Mouse (Mus musculus) MEL-GATA-1-ER (cell line): ENCODE measurements around the gene Cfap20.

Experiments used
- DNase-seq: peaks from one replicate; pipeline ENCODE4 v3.0.0-alpha.2; 2012; ENCODE audit warnings: low read depth; ENCODE audit errors: extremely low read depth

The Cfap20 gene

DNA sequence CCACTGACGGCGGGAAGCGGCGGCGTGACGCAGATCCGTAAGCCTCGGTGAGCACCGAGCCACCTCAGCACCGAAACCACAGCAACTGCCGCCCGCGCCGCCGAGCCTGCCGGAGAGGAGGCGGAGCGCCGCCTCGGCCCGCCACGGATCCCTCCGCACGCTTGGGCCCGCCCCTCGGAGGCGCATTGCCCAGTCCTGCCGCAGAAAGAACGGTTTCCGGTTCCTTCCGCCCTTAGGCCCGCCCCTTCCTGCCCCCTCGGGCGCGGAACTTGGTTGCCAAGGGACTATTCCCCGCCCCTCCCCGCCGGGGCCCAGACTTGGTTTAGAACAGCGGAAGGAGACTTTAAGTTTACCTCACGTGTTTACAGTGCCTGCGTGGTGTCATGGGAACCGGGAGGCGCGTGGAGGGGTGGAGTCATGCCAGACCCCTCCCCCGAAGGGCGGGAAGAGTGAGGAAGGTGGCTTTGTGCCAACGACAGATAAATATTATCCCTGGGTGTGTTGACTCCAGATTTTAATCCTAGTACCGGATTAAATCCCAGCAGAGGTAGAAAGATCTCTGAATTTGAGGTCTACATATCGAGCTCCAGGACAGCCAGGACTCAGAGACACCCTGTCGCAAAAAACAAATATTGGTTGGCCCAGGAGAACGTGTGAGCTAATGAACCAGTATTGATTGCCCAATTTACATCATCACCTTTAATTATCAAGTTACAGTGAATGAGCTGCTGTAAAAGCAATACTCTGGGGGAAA, at the start of gene Cfap20:
TSS of gene Cfap20 (minus strand) at position 184 of the 754 bp plus-strand sequence.
- DNase-seq: peak; percentile 94

DNA sequence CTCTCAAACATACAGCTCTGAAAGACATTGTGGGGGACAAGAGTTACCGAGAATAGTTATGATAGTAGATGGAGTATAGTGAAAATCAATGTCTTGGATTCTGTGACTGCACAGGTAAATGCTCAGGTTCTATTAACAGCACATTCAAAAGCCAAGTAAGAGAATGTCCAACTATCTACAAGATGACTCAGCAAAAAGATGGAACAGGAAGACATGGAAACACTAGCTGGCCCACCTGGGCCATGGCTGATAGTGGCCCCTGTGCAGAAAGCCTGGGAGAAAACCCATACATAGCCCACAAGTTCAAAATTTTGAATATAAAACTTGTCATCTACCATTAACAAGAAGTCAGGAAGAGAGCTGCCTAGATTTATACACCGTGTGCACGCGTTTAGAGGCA, 35.3 kb upstream of the Cfap20 start:
- no peak for DNase-seq

DNA sequence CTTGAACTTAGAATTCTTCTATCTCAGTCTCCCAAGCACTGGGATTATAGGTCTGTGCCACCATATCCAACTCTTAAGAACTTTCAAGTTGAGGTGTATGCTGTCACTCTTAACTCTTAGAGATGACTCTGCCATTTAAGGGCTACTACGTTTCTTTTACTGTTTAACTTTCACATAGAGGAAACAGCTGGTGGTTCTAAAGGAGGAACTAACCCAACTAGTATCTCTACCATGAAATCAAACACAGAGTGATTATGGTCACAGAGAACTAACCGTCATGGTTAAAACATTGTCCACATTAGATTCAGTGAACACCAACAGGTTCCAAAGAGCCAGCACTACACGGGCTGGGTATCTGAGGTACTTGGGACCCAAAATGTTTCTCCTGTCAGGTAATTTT, 34.3 kb upstream of the Cfap20 start:
- DNase-seq: peak; percentile 39

DNA sequence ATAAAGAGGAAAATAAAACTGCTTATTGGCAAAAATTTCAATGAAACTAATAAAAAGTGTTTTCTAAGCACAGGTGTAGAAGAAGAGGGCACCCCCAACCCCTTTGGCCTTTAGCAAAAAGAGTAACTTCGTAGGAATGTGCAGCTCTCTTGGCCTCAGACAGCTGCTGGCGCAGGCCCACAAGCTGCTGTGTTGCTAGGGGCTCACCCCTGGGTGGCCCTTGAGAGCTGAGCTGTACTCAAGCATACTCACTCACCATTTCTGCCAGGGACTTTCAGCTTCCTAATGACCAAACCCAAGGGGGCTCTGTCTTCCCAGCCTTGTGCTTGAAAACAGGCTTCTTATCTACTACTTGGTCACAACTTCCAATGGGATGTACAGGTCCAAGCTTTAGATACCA, 31.9 kb upstream of the Cfap20 start:
- no peak for DNase-seq

DNA sequence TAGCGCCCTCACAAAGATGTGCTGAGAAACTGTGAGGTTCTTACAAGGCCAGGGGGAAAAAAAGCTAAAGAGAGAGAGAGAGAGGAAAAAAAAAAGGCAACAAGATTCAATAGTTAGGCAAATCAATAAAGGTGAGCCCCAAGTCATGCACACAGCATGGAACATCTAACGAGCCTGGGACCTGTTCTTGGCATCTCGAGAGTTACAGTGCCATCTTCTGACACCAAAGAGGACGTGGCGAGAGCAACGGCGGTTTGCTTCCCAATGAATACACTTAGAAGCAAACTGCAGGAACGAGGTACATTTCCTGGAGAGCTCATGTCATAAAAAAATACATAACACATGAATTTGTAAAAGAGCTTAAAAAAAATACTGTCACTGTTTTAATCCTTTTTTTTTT, 17.8 kb upstream of the Cfap20 start:
- DNase-seq: no peak

DNA sequence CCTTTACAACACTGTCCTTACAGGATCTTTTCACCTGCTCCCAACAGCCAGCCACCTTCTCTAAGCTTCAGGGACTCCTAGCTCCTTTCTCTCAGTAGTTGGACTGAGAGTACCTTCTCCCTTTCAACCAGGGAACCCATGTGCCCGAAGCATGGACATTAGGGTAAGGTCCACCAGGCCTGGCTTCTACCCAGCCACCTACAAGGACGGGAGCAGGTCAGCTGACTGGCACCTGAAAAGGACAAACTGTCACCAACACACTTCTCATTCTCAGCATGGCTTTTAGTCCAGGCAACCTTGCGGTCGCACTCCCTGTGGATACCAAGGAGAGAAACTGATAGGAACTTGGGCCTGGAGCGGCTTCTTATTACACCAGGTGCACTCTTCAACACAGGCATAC, 15.6 kb upstream of the Cfap20 start:
- DNase-seq: no peak

DNA sequence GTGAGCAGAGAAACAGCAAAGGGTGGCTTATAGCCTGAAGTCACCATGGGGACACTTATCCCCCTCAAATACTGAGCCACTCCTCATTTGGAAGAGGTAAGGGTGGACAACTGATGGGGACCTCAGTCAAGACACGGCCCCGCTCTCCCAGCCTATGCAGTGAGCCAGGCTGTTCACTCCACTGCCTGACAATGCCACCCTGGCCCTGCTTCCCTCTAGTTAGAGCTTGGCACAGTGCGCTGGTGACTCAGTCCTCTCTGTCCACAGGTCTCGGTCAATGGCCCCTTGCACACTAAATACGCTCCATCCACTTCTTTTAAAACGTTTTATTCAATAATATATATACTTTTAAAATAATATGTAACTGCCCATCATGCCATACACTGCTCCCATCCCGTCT, 13.0 kb upstream of the Cfap20 start:
- DNase-seq: no peak

DNA sequence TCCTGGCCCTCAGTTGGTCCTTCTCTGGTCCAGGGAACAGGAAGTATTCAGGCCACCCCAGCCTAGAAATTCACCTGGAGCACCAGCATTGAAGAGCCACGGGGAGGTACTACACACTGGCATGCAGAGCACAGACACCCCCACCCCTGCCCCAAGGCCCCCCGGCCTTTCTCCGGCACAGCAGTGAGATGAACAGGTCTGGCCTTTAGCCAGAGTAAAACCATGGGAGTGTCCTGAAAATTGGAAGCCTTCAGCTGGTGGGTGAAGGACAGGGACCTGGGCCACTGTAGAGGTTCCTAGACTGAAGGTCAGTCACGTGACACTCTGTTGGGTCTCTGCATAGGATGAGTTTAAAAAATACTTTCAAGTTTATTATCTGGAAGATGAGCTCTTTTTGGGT, 10.4 kb upstream of the Cfap20 start:
- no peak for DNase-seq

DNA sequence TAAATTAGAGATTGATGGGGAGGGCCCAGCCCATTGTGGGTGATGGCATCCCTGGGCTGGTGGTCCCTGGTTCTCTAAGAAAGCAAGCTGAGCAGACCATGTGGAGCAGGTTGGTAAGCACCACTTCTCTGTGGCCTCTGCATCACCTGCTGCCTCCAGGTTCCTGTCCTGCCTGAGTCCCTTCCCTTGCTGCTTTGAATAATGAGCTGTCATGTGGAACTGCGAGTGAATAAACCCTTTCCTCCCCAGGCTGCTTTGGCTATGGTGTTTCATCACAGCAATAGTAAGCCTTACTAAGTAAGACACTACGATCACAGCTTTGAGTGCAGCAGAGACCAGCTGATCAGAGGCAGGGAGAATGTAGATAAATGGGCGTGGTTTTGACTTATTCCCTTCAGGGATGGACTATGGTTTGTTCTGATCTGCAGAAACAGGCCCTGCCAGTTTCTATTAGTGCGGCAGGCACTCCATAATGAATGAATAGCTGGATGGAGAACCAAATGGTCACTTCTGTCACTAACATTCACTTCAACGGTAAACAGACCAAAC, 6.9 kb upstream of the Cfap20 start:
- no peak for DNase-seq

DNA sequence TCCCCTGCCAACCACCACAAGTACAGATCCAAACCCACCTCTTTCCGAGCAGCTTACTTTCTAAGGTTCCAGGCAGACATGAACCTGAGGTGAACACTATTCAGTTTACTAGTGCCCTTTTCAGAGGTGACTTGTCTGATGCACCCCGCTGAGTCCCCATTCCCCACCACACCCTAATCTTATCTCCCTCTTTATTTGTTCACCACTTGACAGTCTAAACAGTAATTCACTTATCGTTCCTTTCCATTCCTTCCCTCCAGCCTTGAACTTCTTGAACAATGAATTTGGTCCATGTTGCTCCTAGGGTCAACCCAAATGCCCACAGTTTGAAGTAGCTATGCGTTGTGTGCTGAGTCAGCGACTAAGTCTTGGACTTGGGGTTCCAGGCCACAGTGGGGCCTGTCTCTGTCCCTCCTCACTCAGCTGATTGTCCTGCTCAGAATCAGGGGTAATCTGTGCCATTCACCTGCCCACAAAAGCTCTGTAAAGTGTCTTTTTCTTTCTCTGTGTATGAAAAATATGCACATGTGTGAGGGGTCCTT, 5.6 kb upstream of the Cfap20 start:
- no peak for DNase-seq

DNA sequence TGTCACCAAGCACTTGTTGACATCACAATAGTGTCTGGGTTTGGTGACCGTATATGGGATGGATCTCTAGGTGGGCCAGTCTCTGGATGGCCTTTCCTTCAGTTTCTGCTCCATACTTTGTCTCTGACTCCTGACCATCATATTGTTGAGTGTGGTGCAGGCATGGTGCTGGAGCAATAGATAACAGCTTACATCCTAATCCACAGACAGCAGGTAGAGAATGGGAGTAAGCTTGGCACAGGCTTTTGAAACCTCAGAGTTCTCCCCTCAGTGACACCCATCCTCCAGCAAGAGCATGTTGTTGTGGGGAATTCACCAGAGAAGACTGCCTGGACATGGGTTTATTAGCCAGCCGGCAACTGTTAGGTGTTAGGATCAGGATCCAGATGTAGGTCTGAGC, 4.8 kb upstream of the Cfap20 start:
- DNase-seq: no peak

DNA sequence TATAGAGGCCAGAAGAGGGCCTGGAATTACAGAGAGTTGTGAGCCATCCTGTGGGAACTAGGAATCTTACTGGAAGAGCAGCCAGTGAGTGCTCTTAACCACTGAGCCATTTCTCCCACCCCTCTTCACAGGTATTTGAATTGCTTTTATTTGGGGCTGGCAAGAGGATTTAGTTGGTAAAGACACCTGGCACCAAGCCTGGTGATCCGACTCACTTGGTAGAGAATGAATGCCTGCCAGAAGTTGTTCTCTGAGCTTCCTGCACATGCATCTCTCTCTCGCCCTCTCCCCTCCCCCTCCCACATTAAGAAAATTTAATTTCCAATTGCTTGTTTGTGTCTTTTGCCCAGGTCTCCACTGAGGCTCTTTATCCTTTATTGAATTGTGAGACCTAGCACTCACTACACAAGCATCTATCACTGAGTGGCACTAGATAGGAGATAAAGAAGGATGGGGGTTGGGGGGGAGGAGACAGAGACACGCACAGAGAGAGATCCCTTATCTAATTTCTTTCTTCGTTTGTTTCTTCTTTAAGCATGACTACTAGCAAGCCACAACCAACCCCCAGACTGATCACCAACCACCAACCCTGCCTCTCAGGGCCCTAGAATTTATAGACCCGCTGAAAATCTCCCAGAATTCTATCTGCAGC, 2.8 kb upstream of the Cfap20 start:
- no peak for DNase-seq

DNA sequence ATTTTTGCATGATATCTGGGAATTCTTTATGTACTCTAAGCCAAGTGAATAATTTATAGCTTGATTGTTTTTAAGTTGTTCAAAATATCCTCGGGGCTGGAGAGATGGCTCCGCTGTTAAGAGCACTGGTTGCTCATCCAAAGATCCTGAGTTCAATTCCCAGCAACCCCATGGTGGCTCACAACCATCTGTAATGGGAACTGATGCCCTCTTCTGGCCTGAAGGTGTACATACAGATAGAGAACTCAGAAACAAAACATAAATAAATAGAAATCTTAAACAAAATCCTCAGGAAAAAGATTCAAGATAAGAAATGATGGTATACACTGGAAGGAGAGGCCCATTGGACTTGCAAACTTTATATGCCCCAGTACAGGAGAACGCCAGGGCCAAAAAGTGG, 1.3 kb upstream of the Cfap20 start:
- DNase-seq: no peak

DNA sequence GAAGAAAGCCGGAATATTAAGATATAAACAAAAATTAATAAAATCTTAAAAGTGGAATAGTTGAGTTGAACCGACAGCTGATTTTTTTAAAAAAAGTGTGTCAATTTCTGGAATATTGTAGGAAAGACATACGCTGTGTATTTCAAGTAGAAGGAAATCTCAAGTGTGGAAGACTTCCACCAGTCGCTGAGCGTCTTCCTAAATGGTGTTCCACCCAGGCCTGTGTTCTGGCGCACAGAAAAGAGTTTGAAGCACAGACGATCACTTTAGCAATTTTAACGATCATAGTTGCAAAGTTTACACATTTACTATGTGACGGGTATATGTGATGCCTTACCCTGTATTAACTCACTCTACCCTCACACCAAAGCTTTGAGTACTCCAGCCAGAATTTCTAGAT, 802 bp upstream of the Cfap20 start:
- no peak for DNase-seq

DNA sequence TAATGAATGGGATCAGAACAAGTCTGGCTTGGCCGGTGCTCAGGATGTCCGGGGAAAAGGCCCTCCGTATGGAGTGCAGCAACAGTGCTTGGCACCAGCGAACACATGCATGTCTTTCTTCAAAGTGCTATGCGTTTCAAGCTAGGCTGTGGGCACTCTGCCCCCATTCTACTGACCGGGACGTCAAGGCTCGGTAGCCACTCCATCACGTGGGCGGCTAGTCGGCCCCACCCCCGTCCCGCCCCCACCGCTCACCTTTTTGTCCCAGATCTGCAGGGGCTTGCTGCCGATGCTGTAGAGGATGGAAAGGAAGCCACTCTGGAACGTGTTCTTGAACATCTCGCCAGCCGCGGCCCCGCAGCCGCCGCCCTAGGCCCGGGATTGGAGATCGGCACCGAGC, 436 bp downstream of the Cfap20 start:
- no peak for DNase-seq

DNA sequence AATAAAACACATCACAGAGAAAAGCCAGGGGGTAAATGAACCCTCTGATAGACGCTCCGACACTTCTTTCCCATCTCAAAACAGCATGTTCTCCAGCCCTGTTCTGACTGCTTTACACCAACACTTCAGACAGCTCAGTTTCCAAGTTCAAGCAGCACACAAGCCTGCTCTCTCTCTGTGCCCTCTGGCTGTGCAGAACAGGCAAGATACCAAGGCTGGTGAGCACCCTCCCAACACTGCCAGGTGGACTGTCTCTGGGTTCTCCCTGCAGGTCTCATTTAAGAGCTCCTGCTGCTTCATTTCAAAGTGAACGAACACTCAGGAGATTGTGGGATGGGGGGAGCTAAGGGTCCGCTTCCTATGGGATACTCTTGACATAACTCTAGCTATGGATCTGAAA, 1.5 kb downstream of the Cfap20 start:
- no peak for DNase-seq

DNA sequence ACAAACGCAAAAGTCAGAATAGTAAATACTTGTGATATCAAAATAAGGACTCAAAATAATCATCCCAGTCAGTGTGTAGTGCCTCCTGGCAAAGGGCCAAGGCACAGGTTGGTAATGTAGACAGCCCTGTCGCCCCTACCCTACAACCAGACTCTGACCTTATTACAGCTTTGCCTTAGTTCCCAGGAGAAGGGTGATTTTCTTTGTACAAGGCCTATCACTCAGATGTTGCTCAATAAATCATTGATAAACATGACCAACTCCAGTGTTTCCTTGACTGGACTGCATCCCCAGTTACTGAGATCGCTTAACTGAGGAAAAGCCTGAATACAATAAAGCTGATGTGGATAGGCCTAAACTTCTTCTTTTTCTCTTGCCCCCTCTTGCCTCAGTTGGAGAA, 2.2 kb downstream of the Cfap20 start:
- DNase-seq: no peak

DNA sequence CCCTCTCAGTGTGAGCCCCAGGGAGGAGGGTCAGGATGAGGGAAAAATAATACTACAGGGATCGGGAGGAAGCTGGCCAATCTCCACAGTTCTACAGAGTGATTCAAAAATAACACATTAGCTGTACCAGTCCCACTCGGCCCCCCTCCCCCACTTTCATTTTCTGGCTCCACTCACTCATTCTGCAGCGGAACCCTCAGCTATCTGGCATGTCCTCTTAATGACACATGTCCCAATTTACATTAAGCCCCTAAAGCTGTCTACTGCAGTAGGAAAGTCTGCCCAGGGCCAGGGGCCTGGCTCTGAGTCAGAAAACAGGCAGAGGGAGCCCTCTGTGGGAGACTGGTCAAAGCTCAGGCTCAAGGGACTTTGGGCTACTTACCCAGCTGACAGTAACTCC, 4.7 kb downstream of the Cfap20 start:
- no peak for DNase-seq

DNA sequence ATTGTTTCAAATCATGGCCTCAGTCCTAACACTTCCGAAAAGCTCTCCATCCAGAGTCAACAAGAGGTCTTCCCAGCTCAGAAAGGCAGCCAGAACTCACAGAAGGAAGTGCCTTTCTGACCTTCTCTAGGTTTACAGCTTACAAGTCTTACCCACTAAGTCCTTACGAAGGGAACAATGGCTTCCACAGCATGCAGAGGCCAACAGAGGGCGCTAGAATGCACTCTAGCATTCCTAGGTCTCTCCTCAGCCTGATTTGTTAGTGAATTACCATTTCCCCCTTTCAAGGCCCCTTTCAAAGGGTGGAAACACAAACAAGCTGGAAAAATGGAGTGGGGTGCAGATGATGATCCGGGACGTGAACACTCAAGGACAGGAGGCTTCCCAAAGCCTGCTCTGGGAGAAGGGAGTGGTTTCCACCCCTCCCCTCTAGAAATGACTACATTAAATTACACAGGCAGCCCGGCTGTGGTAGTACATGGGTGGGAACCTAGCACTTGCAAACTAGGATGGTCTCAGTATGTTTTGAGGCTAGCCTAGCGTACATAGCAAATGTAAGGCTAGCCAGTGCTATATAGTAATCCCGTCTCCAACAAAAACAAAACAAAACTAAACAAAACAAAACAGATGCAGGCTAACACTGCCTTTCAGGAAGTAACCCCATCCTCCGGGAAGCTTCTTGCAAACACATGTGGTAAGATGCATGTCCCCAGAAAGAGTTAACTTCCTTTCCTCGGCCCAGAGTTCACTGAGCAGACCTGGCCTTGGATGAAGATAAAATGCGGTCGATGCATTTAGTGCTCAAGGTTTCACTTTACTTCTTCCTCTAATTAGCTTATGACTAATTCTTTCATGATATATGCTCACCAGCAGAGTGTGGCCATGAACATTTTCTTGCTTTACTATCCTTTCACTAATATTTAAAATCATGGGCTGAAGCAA, 6.8 kb downstream of the Cfap20 start:
- DNase-seq: peak; percentile 75

DNA sequence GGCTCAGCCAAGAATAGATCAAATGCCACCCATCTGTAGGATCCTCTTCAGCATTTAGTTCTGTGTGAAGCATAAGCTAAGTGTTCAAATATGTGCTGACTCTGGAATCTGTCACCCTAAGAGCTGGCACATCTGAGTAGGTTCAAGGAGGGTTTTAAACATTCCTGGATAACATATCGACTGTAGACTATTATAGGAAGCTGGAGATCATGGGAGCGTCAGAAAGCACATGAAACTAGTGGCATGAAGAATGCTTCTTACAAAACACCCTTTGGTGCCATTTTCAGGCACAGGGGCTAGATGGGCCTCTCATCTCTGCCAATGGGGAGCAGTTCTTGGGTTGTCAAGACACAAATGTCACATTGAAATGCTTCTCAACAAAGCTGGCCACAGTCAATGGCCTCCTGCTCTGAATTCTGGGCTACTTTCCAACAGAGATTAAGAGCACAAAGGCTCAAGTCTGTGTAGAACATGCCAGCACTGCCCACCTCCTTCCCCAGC, 7.8 kb downstream of the Cfap20 start:
- no peak for DNase-seq

DNA sequence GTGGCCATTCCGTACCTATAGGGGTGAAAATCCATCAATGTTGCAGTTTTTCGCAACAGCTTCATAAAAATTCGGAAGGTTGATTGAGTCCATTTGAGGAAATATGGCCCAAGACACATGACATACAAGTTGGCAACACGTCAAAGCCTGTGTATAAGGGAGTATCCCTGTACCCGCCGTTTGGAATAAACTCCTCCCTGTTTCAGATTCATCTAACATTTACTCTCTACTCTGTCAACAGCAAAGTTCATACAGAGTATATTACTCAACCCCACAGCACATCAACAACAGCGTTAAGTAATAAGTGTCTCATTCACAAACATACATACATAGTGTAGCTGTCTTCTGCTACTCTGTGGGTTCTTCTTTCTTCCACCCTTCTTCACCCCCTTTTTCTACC, 10.0 kb downstream of the Cfap20 start:
- no peak for DNase-seq
